Mouse (Mus musculus): ENCODE data around the gene Oaf. TPM values are rescaled to one million over a fixed set of nuclear protein-coding genes. Genes with fewer than 3 reads are reported as not detected.

Oaf gene
- total RNA-seq (2021), result 10 to 100 TPM; 26.2 to 34.2 TPM
- long read RNA-seq, experiment 1, transcript Oaf-201 (4 exons, 2,526 nt), result major isoform, 71 of 77 reads
- long read RNA-seq, experiment 1, partial matches to known transcripts, result 0 of 77 reads
- long read RNA-seq, experiment 1, other reads (novel, unspliced or antisense), result 6 of 77 reads
- long read RNA-seq, experiment 2, transcript Oaf-201 (4 exons, 2,526 nt), result major isoform, 89 of 93 reads
- long read RNA-seq, experiment 2, partial matches to known transcripts, result 0 of 93 reads
- long read RNA-seq, experiment 2, other reads (novel, unspliced or antisense), result 4 of 93 reads

DNA sequence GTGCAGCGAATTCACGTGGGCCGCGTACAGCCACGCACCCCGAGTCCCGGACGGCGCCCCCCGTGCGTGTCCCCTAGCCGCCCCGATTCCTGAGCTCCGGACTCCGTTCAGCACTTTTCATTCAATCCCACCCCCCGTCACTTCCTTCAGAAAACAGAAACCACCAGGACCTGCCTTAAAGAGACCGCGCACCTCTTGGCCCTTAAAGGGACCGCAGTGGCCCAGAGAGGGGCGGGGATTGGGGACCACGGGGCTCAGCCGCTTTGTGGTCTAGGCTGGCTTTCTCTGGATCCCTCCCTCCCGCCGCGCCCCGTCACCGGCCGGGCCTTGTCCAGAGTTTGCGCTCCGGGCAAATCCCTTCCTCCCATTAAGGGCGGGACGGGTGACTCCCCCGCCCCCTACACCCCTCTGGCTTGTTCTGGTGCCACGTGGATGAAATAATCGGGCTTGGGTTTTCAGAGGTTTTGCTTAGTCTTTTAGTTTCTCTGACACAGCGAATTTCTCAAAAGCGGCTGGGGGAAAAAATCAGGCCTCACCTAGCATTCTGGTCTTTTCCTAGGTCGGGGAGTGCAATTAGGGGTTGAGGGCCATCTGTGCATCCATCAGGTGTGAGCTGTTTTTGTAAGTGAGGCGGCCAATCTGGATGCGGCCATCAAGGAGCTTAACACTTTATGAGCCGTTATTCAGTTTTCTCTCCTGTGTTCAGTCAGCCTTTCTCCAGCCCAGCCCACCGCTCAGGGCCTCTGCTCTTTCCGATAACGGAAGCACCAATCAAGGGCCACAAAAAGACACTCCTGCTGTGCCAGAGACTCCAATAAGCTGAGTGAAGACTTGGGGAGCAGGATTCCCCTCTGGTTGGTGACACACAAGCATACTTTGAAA, at the start of gene Oaf:
Gene Oaf (minus strand): TSS at position 200 of the 882 bp plus-strand sequence.
- DNase-seq, result peak; percentile 88

DNA sequence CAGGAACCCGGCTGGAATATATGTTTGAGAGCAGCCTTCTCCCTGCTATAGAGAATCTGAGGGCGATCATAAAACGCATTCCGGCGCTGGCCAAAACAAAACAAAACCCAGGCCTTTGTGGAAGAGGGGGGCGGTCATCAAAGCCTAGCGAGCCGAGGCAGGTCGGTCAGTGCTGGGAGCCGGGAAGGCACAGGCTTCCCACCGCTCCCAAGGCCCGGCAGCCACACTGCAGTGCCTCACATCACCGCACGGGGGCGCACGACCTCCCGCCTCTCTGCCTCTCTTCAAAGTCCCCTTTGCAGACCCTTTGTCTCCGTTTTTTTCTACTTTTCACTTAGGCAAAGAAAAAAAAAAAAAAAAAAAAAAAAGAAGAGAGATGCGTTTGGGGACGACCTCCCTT, 47.2 kb upstream of the Oaf start:
- DNase-seq, result peak; percentile 80

DNA sequence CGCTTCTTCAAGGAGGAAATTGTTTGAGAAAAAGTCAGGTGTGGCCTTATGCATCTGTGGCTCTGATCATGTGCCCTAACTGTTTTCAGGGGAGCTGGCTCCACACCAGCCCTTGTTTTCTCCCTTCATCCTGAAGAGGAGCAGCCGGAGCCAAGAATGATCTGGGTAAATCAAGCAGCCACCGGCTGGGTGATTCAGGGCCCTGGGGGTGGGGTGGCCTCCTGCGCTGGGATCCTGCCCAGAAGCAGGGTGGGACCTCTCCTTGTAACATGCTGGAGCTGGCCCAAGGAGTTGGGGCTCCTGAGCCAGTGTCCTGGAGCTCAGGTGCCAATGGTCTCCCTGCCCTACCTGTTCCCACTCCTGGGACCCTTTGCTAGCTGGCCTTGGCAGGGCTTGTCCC, 45.6 kb upstream of the Oaf start:
- DNase-seq, result no peak

DNA sequence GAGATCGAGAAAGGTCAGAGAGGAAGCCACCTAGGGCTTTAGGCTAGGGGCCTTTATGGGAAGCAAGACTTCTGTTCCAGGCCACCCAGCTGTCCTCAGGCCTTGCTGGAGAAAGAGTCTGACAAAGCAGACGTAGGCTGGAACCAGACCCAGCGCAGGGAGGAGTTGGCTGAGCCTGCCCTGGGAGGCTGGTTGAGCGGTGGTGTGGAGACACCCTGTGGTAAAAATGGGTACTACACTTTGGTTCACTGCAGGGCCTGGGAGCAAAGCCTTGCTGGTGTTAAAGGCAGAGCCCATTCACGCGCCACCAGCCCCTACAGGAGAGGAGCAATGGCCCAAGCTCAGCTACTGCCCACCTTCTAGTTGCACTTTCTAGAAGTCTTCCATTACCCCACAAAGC, 44.6 kb upstream of the Oaf start:
- peak; percentile 85 for DNase-seq

DNA sequence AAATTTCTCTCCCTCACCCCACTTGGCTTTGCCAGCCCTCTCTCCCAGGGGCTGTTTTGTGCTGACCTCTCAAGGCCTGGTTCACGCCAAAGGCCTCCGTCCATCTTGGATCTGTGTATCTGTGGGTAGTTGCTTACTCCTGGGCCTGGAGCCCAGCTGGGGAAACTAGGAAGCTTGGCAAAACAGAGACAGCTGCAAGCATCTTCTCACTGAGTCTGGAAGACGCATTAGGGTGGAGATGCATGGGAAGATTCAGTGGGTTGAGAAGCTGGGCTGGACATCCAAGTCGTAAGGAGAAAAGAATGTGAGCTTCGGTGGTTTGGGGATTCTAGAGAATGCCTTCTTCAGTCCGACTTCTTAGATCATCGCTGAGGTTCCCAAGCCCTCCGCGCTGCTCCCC, 34.0 kb upstream of the Oaf start:
- DNase-seq, result no peak

DNA sequence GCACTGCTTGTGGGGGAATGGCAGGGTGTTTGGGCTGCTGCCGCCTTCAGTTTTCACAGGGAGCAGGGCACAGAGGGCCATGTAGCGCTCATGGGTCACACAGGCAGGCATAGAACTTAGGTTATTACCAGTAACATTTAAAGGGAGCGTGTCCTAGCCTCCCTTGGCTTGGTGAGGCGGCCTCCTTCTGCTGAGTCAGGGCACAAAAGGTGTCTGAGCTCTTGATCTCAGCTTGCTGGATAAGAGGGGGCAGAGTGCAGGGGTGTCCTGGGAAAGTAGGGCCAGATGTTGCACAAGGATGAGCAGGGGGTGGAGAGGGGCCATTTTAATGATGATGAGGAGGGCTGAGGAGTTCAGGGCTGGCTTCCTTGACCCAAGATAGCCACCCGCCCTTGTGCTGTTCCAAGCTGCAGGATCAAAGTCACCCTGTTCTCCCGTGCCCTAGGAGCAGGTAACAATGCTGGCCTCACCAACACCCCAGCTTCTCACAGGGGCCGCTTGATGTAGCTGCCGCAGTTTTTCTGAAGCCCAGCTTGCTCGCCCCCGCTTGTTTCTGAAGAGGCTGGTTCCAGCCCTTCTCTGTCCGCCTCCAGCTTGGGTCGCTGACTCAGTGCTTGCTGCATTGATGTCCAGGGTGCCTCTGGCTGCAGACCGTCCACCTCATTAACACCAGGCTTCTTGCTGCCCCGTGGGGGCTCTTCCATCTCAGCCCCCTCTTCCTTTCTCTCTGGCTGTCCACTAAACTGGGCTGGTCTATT, 32.2 kb upstream of the Oaf start:
- no peak for DNase-seq

DNA sequence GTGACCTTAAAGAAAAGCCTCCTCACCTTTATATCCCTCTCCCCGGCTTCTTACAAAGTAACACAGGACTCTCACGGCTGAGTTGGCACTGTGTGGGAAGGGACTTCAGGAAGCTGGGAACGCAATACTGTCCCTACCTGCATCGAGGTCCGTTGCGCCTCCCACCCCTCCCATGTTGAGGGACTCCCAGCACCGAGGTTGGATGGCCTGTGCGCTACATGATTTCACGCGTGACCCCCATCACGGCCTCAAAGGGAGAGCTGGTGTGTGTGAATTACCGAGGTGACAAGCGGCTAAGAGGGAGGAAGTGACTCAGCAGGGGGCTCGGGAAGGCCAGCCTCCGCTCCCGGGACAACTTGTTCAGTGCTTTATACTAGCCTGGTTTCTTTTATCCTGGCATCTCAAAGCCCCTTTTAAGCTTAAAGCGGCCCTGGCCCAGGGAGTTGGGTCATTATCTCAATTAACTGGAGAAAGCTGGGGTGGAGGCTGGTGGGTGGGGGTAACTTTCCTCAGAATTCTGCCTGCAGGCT, 31.1 kb upstream of the Oaf start:
- DNase-seq, result no peak

DNA sequence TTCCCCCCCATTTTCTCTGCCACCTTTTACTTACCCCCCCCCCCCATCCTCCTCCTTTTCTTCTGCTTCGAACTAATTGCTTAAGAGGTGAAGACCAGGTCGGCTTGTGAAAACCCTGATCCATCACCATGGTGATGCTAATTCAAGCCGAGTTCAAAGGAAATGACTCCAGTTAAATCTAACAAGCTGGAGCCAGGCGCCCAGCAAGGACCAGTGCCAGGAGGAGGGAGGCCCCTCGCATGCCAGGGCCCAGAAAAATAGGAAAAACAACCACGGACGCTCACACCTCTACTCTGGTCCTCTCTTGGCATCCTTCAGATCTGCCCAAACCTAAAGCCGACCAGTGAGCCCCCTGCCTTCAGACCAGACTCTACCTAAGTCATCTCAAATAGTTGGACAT, 29.5 kb upstream of the Oaf start:
- DNase-seq, result no peak

DNA sequence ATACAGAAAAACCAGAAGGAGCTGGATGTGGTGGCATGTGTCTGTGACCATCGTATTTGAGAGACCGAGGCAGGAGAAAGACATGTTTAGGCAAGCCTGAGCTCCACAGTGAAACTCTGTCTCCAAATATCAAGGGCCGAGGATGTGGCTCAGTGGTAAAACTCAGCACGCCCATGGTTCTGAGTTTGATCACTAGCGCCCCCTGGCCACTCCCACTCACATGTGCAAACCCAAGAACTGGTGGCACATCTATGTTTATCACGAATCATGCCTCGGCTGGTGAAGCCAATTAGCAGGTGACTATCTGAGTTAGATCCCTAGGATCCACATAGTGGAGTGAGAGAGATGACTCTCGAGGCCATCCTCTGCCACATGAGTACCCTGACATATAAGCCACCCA, 27.6 kb upstream of the Oaf start:
- DNase-seq, result peak; percentile 48

DNA sequence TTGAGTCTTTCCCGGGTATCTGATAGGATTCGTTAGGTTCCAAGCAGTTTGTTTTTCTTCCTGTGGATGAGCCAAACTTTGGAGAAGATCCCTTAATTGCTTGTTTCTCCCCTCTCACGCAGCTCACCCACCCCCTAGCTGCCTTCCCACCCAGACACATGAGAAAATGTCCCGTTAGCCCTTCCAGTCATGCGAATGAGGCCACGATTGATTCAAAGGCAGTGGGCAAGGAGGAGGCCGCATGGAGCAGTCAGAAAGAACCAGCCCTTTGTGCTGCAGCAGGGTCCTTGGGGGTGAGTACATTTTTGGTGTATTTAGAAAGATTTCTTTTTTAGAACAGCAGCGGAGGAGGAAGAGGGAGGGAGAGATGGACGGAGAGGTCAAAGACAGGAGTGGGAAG, 25.5 kb upstream of the Oaf start:
- DNase-seq, result no peak

DNA sequence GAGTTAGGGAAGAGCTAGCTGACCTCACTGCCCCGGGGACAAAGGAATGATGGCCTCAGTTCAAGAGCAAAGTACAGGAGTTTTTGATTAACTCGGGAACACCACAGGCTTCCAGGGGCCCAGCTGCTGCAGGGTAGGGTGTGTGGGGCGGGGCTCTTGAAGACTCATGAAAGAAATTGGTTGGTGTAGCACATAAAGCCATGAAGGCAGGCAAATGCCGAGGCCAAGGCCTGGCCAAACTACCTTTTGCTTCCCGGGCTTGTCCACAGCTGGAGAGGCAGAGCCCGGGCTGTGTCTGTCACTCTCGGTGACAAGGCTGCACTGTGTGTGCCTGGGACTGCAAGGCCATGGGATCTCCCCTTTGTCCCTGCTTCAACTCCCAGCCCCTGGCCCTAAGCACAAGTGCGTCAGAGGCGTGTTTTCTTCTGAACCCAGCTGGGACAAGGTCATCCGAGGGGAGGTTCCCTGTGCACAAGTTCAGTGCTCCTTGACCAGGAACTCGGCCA, 24.3 kb upstream of the Oaf start:
- DNase-seq, result peak; percentile 47

DNA sequence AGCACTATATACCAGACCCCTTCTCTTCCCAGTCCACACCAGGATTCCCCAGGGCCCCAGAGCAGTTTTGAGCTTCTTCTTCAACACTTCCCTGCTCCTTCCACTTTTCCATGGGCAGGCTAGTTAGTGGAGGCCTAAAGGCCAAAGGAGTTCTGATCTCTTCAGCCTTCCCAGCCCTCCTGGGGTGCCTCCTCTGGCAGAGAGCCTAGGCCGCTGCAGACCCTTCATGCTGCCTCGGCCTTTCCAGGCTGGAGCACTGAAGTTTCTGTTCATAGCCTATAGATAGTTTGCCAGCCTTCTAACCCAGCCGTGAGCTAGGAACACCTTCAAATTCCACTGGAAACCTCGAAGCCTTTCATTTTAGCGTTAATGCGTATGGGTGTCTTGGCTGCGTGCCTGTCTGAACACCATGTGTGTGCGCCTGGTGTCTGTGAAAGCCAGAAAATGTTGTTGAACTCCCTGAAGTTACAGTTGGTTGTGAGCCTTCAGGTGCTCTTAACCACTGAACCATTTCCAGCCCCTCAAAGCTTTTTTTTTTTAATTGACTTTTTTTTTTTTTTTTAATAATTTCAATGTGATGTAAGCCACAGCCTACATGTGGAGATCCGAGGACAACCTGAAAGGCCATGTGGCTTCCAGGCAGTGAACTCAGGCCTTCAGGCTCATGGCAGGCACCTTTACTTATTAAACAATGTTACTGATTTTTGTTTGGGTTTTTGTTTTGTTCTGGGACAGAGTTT, 23.3 kb upstream of the Oaf start:
- DNase-seq, result no peak

DNA sequence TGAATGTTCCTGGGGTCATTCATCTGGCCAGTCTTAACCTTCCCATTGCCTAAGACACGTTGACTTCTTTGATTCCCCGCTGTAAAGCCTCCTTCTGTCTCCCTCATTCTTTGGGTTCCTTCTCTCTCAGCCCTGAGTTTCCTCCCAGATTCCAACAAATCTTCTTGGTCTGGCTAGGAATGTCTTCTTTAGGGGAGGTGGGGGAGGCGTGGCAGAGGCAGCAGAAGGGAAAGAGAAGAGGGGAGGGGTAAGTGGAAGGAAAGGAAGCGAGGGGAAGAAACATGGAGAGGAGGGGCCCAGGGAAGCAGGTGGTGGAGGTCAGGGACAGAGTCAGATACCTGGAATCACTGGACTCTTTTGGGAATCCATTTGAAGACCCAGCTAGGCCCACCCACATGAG, 22.7 kb upstream of the Oaf start:
- no peak for DNase-seq

DNA sequence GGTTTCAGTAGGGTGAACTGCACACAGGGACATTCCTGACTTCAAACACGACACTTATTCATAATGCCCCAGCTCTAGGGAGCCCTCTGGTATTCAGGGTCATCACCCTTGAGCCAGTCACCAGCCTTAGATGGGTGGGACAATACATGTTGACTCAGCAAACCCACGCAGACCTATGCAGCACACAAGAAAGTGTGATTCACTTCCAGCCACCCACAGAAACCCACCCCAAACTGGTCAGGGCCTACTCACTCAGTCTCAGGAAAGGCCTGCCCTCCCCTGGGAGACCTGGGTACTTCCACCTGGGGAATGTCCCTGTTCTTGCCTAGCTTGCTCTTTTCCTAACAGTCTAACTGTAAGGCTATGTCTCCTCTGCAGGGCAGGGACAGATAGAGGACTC, 22.2 kb upstream of the Oaf start:
- no peak for DNase-seq

DNA sequence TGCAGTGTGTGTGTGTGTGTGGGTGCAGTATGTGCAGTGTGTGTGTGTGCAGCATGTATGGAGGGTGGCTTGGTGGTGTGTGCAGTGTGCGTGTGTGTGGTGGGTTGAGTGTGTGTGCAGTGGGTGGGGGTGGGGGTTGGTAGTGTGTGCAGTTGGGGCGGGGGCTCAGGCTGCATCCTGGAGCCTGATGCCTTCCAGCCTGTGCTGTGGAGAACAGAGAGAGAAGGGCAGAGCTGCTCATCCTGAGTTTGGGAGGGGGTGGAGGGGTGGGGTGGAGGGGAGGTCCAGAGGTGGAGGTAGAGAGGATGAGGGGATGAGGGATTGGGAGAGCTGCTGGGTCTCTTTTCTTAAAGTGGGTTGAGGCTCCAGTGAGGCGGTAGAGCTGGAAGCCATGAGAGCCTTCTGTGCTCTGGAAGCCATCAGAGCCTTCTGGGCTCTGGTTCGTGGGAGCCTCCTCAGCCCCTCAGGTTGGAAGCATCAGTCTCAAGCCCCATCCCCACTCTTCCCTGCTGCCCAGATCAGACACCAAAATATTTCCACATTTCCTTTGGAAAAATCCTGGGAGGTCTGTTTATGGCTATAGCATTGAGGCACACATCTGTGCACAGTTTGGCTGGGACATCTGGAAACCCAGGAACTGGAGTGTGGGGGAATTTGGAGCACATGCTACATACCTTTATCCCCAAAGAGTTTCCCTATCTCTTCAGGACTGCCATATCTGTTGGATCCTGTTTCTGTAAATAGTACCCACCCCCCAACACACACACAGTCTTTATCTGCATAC, 21.6 kb upstream of the Oaf start:
- no peak for DNase-seq

DNA sequence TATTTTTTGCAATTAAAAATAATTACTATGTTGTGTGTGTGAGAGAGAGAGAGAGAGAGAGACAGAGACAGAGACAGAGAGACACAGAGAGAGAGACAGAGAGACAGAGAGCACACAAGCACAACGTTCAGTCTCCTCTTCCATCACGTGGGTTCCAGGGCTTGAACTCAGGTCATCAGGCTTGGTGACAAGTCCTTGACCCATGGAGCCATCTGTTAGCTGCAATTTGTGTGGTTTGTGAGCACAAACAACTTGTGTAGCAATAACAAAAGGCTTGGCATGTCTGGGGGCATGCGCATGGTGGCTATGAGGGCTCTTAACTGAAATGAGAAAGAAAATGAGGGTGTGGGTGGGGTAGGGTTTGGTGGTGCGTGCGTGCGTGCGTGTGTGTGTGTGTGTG, 20.9 kb upstream of the Oaf start:
- DNase-seq, result no peak

DNA sequence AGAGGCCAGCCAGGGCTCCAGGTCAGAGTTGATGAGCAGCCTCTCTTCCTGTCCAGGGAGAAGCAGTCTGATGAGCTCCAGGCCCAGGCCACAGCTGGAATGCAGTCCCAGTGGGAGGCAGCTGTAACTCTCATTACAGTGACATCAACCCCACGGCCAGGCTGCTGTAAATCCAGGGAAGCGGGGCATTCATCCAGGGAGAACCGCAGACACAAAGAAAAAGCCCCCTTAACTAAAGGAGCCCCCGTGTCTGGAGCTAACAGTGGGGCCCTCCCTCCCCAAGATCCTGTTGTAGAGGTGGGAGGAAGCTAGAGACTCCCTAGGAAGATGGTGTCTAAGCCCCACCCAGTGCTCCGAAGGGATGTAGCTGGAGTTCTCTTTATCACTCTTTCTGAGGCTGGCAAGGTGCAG, 13.6 kb upstream of the Oaf start:
- DNase-seq, result peak; percentile 62

DNA sequence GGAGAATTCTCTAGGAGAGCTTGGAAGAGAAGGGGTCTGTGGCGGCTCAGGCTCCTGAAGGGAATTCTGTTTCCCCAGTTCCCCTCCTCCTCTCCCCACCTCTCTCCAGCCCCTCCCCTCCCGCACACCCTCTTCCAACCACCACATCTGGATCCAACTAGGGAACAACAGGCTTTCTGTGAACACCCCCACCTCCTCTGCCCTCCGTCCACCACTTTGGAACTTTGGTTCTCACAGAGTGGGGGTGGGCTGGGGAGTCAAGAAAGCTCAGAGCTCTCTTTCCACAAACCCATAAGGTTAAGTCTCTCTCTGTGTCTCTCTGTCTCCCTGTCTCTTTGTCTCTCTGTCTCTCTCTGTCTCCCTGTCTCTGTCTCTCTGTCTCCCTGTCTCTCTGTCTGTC, 13.1 kb upstream of the Oaf start:
- no peak for DNase-seq

DNA sequence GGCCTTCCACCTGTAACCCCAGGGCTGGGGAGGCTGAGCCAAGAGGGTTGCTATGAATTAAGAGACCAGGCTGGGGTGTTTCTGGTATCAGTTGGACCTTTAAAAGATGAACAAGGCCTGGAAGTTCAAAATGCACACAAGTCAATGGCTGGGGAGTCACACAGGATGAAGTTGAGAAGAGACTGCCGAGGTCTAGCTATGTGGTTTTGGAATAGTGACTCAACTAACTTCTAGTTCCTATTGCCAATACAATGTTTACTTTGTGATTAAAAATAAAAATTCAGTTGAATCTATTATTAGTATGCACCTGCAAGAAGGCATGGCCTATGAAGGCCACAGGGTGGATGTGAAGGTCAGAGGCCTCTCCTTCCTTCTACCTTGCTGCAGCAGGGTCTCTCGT, 12.1 kb upstream of the Oaf start:
- no peak for DNase-seq

DNA sequence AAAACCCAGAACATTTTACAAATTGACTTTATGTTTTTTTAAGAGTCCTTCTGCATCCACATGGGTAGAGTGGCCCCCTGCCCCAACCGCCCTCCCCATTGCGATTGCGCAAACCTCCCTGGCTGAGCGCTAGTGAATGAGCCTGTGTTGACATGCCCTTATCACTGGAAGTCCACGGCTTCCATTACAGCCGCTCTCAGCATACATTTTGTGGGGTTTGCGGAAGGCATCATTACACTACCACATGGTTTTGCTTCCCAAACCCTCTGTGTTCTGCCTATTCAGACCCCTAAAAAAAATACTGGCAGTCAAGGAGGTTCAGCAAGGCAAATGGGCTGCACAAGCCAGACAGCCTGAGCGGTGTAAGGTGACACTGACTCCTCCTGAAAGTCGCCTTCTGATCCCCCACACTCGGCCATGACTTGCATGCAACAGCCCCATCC, 7.0 kb upstream of the Oaf start:
- DNase-seq, result no peak

Data from gastrocnemius, postnatal 10 days (tissue).